Mouse (Mus musculus): ENCODE measurements around the gene Gm20503. TPM values are rescaled to one million over a fixed set of nuclear protein-coding genes. Genes with fewer than 3 reads are reported as not detected.

Gm20503 gene
- 1 to 10 TPM in 1 of 2 experiments, not detected in 1; 2.8 TPM for total RNA-seq (2021)
- long read RNA-seq, experiment 1, result 0 reads
- long read RNA-seq, experiment 2, partial matches to known transcripts, result 0 of 1 reads
- long read RNA-seq, experiment 2, other reads (novel, unspliced or antisense), result 1 of 1 reads

GRCm38 (mm10) chr4:59002948-59003805 lies at the start of gene Gm20503:
Gm20503 (plus strand) TSS chr4:59003210.
- DNase-seq (ENCODE audit: low spot score in 2 of 2), result peak; percentile 87 to 92

- no peak for DNase-seq (ENCODE audit: low spot score in 2 of 2)
Observed at GRCm38 (mm10) chr4:58961719-58962118, 41.3 kb upstream of the Gm20503 start.

GRCm38 (mm10) chr4:58963271-58963670 lies 39.7 kb upstream of the Gm20503 start:
- DNase-seq (ENCODE audit: low spot score in 2 of 2), result no peak

- no peak for DNase-seq (ENCODE audit: low spot score in 2 of 2)
Observed at GRCm38 (mm10) chr4:58965136-58965535, 37.9 kb upstream of the Gm20503 start.

- no peak for DNase-seq (ENCODE audit: low spot score in 2 of 2)
Observed at GRCm38 (mm10) chr4:58970678-58971077, 32.3 kb upstream of the Gm20503 start.

- DNase-seq (ENCODE audit: low spot score in 2 of 2), result no peak
Observed at GRCm38 (mm10) chr4:58975711-58976110, 27.3 kb upstream of the Gm20503 start.

- no peak for DNase-seq (ENCODE audit: low spot score in 2 of 2)
Observed at GRCm38 (mm10) chr4:58981421-58981820, 21.6 kb upstream of the Gm20503 start.

- DNase-seq (ENCODE audit: low spot score in 2 of 2), result no peak
Observed at GRCm38 (mm10) chr4:58982806-58983205, 20.2 kb upstream of the Gm20503 start.

- peak; percentile 84 for DNase-seq (ENCODE audit: low spot score in 2 of 2)
Observed at GRCm38 (mm10) chr4:58985157-58985648, 17.8 kb upstream of the Gm20503 start.

- DNase-seq (ENCODE audit: low spot score in 2 of 2), result peak; percentile 73 to 87
Observed at GRCm38 (mm10) chr4:58986540-58987190, 16.3 kb upstream of the Gm20503 start, which contains the start of gene Ptgr1. Ptgr1 (minus strand) TSS chr4:58987119.

GRCm38 (mm10) chr4:58989303-58989898 lies 13.6 kb upstream of the Gm20503 start:
- DNase-seq (ENCODE audit: low spot score in 2 of 2), result no peak

- no peak for DNase-seq (ENCODE audit: low spot score in 2 of 2)
Observed at GRCm38 (mm10) chr4:58990609-58991434, 12.2 kb upstream of the Gm20503 start.

GRCm38 (mm10) chr4:58992195-58992594 lies 10.8 kb upstream of the Gm20503 start:
- no peak for DNase-seq (ENCODE audit: low spot score in 2 of 2)

- no peak for DNase-seq (ENCODE audit: low spot score in 2 of 2)
Observed at GRCm38 (mm10) chr4:58994762-58995161, 8.2 kb upstream of the Gm20503 start, which contains the start of gene Dnajc25. Dnajc25 (plus strand) TSS chr4:58995062.

GRCm38 (mm10) chr4:58995251-58995693 lies 7.7 kb upstream of the Gm20503 start:
- DNase-seq (ENCODE audit: low spot score in 2 of 2), result no peak

- DNase-seq (ENCODE audit: low spot score in 2 of 2), result no peak
Observed at GRCm38 (mm10) chr4:58997081-58997480, 5.9 kb upstream of the Gm20503 start.

GRCm38 (mm10) chr4:58998688-58999087 lies 4.3 kb upstream of the Gm20503 start:
- no peak for DNase-seq (ENCODE audit: low spot score in 2 of 2)

- DNase-seq (ENCODE audit: low spot score in 2 of 2), result peak; percentile 74 to 85
Observed at GRCm38 (mm10) chr4:58999686-59000085, 3.3 kb upstream of the Gm20503 start.

GRCm38 (mm10) chr4:59000614-59001013 lies 2.4 kb upstream of the Gm20503 start:
- no peak for DNase-seq (ENCODE audit: low spot score in 2 of 2)

- no peak for DNase-seq (ENCODE audit: low spot score in 2 of 2)
Observed at GRCm38 (mm10) chr4:59003806-59004200, 793 bp downstream of the Gm20503 start.

All from layer of hippocampus, postnatal 14 days (tissue).